Mouse (Mus musculus) urinary bladder, adult 2 months (tissue): ENCODE data around the gene Rnf121. TPM values are rescaled to one million over a fixed set of nuclear protein-coding genes. Genes with fewer than 3 reads are reported as not detected.
A peak's percentile ranks its signal among the peaks of the same experiment; 100 is the strongest.

Experiments used
- DNase-seq: peaks from one replicate; pipeline ENCODE4 v3.0.0; 2022; ENCODE audit warnings: low spot score
- polyA plus RNA-seq: library from polyadenylated mRNA; depleted of rRNA; stranded (reverse); fragments of >200 nt; gene quantifications from 2 replicates; pipeline ENCODE4 v1.2.3, GENCODE M21; 2012; rRNA removed

Rnf121 gene
- polyA plus RNA-seq: 39.0 and 46.9 TPM in 2 replicates

GRCm38 (mm10) chr7:102065046-102065891, at the start of gene Rnf121, which contains the start of the genes Xndc1 and Xntrpc:
Gene Rnf121, minus strand, starts transcription at chr7:102065469.
Gene Xndc1, plus strand, starts transcription at chr7:102065511.
Gene Xntrpc, plus strand, starts transcription at chr7:102065713.
- DNase-seq: peak; percentile 90

- no peak for DNase-seq
These were observed 48.0 kb upstream of the Rnf121 start for GRCm38 (mm10) chr7:102113151-102113729.

GRCm38 (mm10) chr7:102109746-102110145, 44.5 kb upstream of the Rnf121 start:
- no peak for DNase-seq

GRCm38 (mm10) chr7:102109171-102109570, 43.9 kb upstream of the Rnf121 start, which contains the start of gene Art5:
Gene Art5, minus strand, starts transcription at chr7:102109489.
- DNase-seq: no peak

- no peak for DNase-seq
These were observed 42.9 kb upstream of the Rnf121 start for GRCm38 (mm10) chr7:102108206-102108605.

GRCm38 (mm10) chr7:102106700-102107141, 41.5 kb upstream of the Rnf121 start:
- no peak for DNase-seq

- no peak for DNase-seq
These were observed 38.9 kb upstream of the Rnf121 start for GRCm38 (mm10) chr7:102104126-102104525.

- DNase-seq: no peak
These were observed 38.3 kb upstream of the Rnf121 start for GRCm38 (mm10) chr7:102103555-102103954.

GRCm38 (mm10) chr7:102102696-102103095, 37.4 kb upstream of the Rnf121 start:
- no peak for DNase-seq

GRCm38 (mm10) chr7:102102241-102102640, 37.0 kb upstream of the Rnf121 start:
- DNase-seq: no peak

- DNase-seq: no peak
These were observed 36.2 kb upstream of the Rnf121 start, which contains the start of gene Art1 for GRCm38 (mm10) chr7:102101487-102101886. Gene Art1, plus strand, starts transcription at chr7:102101743.

- DNase-seq: no peak
These were observed 35.6 kb upstream of the Rnf121 start for GRCm38 (mm10) chr7:102100868-102101267.

- DNase-seq: no peak
These were observed 34.7 kb upstream of the Rnf121 start for GRCm38 (mm10) chr7:102099760-102100661.

- DNase-seq: no peak
These were observed 22.1 kb upstream of the Rnf121 start for GRCm38 (mm10) chr7:102087336-102087735.

GRCm38 (mm10) chr7:102084041-102084696, 18.9 kb upstream of the Rnf121 start:
- DNase-seq: no peak

GRCm38 (mm10) chr7:102082816-102083215, 17.5 kb upstream of the Rnf121 start, which contains the start of gene Trpc2:
Gene Trpc2, plus strand, starts transcription at chr7:102083116.
- DNase-seq: no peak

- no peak for DNase-seq
These were observed 16.5 kb upstream of the Rnf121 start for GRCm38 (mm10) chr7:102081784-102082183.

GRCm38 (mm10) chr7:102080311-102080710, 15.0 kb upstream of the Rnf121 start:
- no peak for DNase-seq

- DNase-seq: no peak
These were observed 13.2 kb upstream of the Rnf121 start for GRCm38 (mm10) chr7:102078517-102078916.

- no peak for DNase-seq
These were observed 11.5 kb upstream of the Rnf121 start for GRCm38 (mm10) chr7:102076714-102077296.

- DNase-seq: no peak
These were observed 1.1 kb upstream of the Rnf121 start for GRCm38 (mm10) chr7:102066363-102066762.
